Mouse (Mus musculus) neural tube, embryonic 12.5 days (tissue): ENCODE measurements around the gene Eefsec. TPM values are rescaled to one million over a fixed set of nuclear protein-coding genes. Genes with fewer than 3 reads are reported as not detected.

Source experiments
- ATAC-seq: fragments of 200-750 bp; cut with Nextera tagmentation; 2 replicates; pipeline ENCODE4 v1.8.0; 2017; ENCODE audit warnings: low read depth, mild to moderate bottlenecking, moderate TSS enrichment, moderate library complexity; ENCODE audit not compliant: low FRiP score
- H3K27ac ChIP-seq: fragments of 300-500 bp; sonication (generic); 2 replicates; pipeline ENCODE4 v1.5.1; 2016
- H3K27me3 ChIP-seq: fragments of 300-500 bp; sonication (generic); replicated peaks from 2 replicates; pipeline ENCODE4 v1.6.1; 2016; ENCODE audit warnings: mild to moderate bottlenecking
- H3K36me3 ChIP-seq: fragments of 300-500 bp; sonication (generic); 2 replicates; pipeline ENCODE4 v1.6.1; 2016; ENCODE audit warnings: mild to moderate bottlenecking
- H3K4me1 ChIP-seq: fragments of 300-500 bp; sonication (generic); 2 replicates; pipeline ENCODE4 v1.6.1; 2016
- H3K4me2 ChIP-seq: fragments of 300-500 bp; sonication (generic); replicated peaks from 2 replicates; pipeline ENCODE4 v1.6.1; 2016; ENCODE audit warnings: mild to moderate bottlenecking
- H3K4me3 ChIP-seq: fragments of 300-500 bp; sonication (generic); 2 replicates; pipeline ENCODE4 v1.5.1; 2016
- H3K9ac ChIP-seq: fragments of 300-500 bp; sonication (generic); 2 replicates; pipeline ENCODE4 v1.6.1; 2016; ENCODE audit warnings: mild to moderate bottlenecking
- H3K9me3 ChIP-seq: fragments of 300-500 bp; sonication (generic); 2 replicates; pipeline ENCODE4 v1.6.1; 2016; ENCODE audit warnings: mild to moderate bottlenecking
- WGBS: fragments of 180-500 bp; shearing (Covaris S2); methylation state at CpG from one replicate; pipeline ENCODE4 v1.1.7; 2016; 5-methylcytosine and 5-hydroxymethylcytosine counted together
- polyA plus RNA-seq: library from polyadenylated mRNA; unstranded; fragments of >200 nt; fragmentation: Nextera tagmentation; extraction: Ambion mirVana; gene quantifications from 2 replicates; pipeline ENCODE4 v1.2.1, GENCODE M21; 2016

The Eefsec gene
- polyA plus RNA-seq, 1 experiment from 2014 or later, result 29.2 TPM

- 64% methylated on average over 2 of the region's 2 CpGs for WGBS
- Histone ChIP-seq H3K27ac (no peak overlapping the region), H3K4me2 (no peak overlapping the region)
Observed at GRCm38 (mm10) chr6:88454545-88454944, 8.2 kb upstream of the Eefsec start.

GRCm38 (mm10) chr6:88447454-88447853, 1.1 kb upstream of the Eefsec start:
- Histone ChIP-seq H3K27ac (no peak overlapping the region), H3K4me3 (no peak overlapping the region), H3K27me3 (no peaks in the 10 kb centered on the region), H3K36me3 (no peaks in the 10 kb centered on the region), H3K9me3 (no peaks in the 10 kb centered on the region), H3K4me1 (peaks cover 4% of the 10 kb centered on the region), H3K4me2 (peak overlapping the region; percentile 20; the same call in 1 of the 2 replicates), H3K9ac (no peak overlapping the region)
- no peak for ATAC-seq
- WGBS, result 15% methylated on average over 4 of the region's 4 CpGs

More at GRCm38 (mm10) chr6:88454545-88454944, 8.2 kb upstream of the Eefsec start:
- ATAC-seq, result no peak
- Histone ChIP-seq H3K9me3 (no peaks in the 10 kb centered on the region), H3K4me3 (no peak overlapping the region), H3K4me1 (no peaks in the 10 kb centered on the region), H3K36me3 (no peaks in the 10 kb centered on the region), H3K27me3 (no peaks in the 10 kb centered on the region), H3K9ac (no peak overlapping the region)

- Histone ChIP-seq H3K36me3 (no peaks in the 10 kb centered on the region), H3K4me3 (peak overlapping the region; percentile 81), H3K9me3 (no peaks in the 10 kb centered on the region), H3K27ac (no peak overlapping the region), H3K9ac (peak overlapping the region; percentile 87), H3K4me1 (peaks cover 4% of the 10 kb centered on the region), H3K27me3 (no peaks in the 10 kb centered on the region), H3K4me2 (peak overlapping the region; percentile 81)
- ATAC-seq, result no peak
- WGBS, result 10% methylated on average over 5 of the region's 5 CpGs
Observed at GRCm38 (mm10) chr6:88445661-88446060, 678 bp downstream of the Eefsec start.

- no peak overlapping the region for H3K27ac ChIP-seq
- H3K9ac ChIP-seq, result no peak overlapping the region
- no peak overlapping the region for H3K4me2 ChIP-seq
- no peaks in the 10 kb centered on the region for H3K36me3 ChIP-seq
- no peak overlapping the region for H3K4me3 ChIP-seq
- ATAC-seq, result no peak
- no peaks in the 10 kb centered on the region for H3K9me3 ChIP-seq
- peaks cover 4% of the 10 kb centered on the region for H3K4me1 ChIP-seq
- 88% methylated on average over 7 of the region's 7 CpGs for WGBS
- no peaks in the 10 kb centered on the region for H3K27me3 ChIP-seq
Observed at GRCm38 (mm10) chr6:88444076-88444750, 2.1 kb downstream of the Eefsec start.

- no peaks in the 10 kb centered on the region for H3K36me3 ChIP-seq
- peaks cover 4% of the 10 kb centered on the region for H3K4me1 ChIP-seq
- no peak overlapping the region for H3K4me3 ChIP-seq
- H3K4me2 ChIP-seq, result no peak overlapping the region
- no peak for ATAC-seq
- H3K27me3 ChIP-seq, result no peaks in the 10 kb centered on the region
- no peaks in the 10 kb centered on the region for H3K9me3 ChIP-seq
- no peak overlapping the region for H3K27ac ChIP-seq
- 89% methylated on average over 3 of the region's 3 CpGs for WGBS
- no peak overlapping the region for H3K9ac ChIP-seq
Observed at GRCm38 (mm10) chr6:88443446-88443845, 2.9 kb downstream of the Eefsec start.

GRCm38 (mm10) chr6:88442551-88442950, 3.8 kb downstream of the Eefsec start:
- Histone ChIP-seq H3K4me3 (no peak overlapping the region), H3K36me3 (no peaks in the 10 kb centered on the region), H3K4me1 (peaks cover 4% of the 10 kb centered on the region), H3K9ac (no peak overlapping the region), H3K27ac (no peak overlapping the region), H3K9me3 (no peaks in the 10 kb centered on the region), H3K27me3 (no peaks in the 10 kb centered on the region), H3K4me2 (no peak overlapping the region)
- no peak for ATAC-seq
- 72% methylated on average over 3 of the region's 3 CpGs for WGBS

- H3K27ac ChIP-seq, result no peak overlapping the region
- no peaks in the 10 kb centered on the region; the same call in 1 of the 2 replicates for H3K4me1 ChIP-seq
- 86% methylated on average over 4 of the region's 4 CpGs for WGBS
- no peak overlapping the region for H3K4me2 ChIP-seq
- no peak overlapping the region for H3K4me3 ChIP-seq
- H3K27me3 ChIP-seq, result no peaks in the 10 kb centered on the region
- H3K9me3 ChIP-seq, result no peaks in the 10 kb centered on the region
- no peak overlapping the region for H3K9ac ChIP-seq
- ATAC-seq, result no peak
- no peaks in the 10 kb centered on the region for H3K36me3 ChIP-seq
Observed at GRCm38 (mm10) chr6:88439056-88439455, 7.3 kb downstream of the Eefsec start.

- no peak for ATAC-seq
- Histone ChIP-seq H3K27me3 (no peaks in the 10 kb centered on the region), H3K4me3 (no peak overlapping the region), H3K4me2 (no peak overlapping the region), H3K9me3 (no peaks in the 10 kb centered on the region), H3K36me3 (no peaks in the 10 kb centered on the region), H3K27ac (no peak overlapping the region), H3K9ac (no peak overlapping the region), H3K4me1 (peaks cover 2% of the 10 kb centered on the region; the same call in 1 of the 2 replicates)
- WGBS, result 92% methylated on average over 7 of the region's 7 CpGs
Observed at GRCm38 (mm10) chr6:88435609-88436008, 10.7 kb downstream of the Eefsec start.

GRCm38 (mm10) chr6:88431202-88431601, 15.1 kb downstream of the Eefsec start:
- 39% methylated on average over 4 of the region's 4 CpGs for WGBS
- Histone ChIP-seq H3K9me3 (no peaks in the 10 kb centered on the region), H3K4me1 (peaks cover 2% of the 10 kb centered on the region; the same call in 1 of the 2 replicates), H3K27me3 (no peaks in the 10 kb centered on the region), H3K27ac (no peak overlapping the region), H3K4me2 (no peak overlapping the region), H3K9ac (no peak overlapping the region), H3K36me3 (no peaks in the 10 kb centered on the region), H3K4me3 (no peak overlapping the region)
- no peak for ATAC-seq

GRCm38 (mm10) chr6:88416130-88416758, 30.1 kb downstream of the Eefsec start:
- H3K4me3 ChIP-seq, result no peak overlapping the region
- H3K36me3 ChIP-seq, result no peaks in the 10 kb centered on the region
- H3K9ac ChIP-seq, result no peak overlapping the region
- no peak overlapping the region for H3K27ac ChIP-seq
- H3K4me1 ChIP-seq, result peaks cover 9% of the 10 kb centered on the region
- no peak for ATAC-seq
- no peak overlapping the region for H3K4me2 ChIP-seq
- H3K9me3 ChIP-seq, result no peaks in the 10 kb centered on the region
- WGBS, result 57% methylated on average over 7 of the region's 7 CpGs
- H3K27me3 ChIP-seq, result no peaks in the 10 kb centered on the region

GRCm38 (mm10) chr6:88412604-88413003, 33.7 kb downstream of the Eefsec start:
- H3K36me3 ChIP-seq, result no peaks in the 10 kb centered on the region
- no peak overlapping the region for H3K4me3 ChIP-seq
- WGBS, result 70% methylated on average over 2 of the region's 2 CpGs
- no peak overlapping the region for H3K4me2 ChIP-seq
- no peak overlapping the region for H3K27ac ChIP-seq
- no peaks in the 10 kb centered on the region for H3K9me3 ChIP-seq
- no peak overlapping the region for H3K9ac ChIP-seq
- H3K27me3 ChIP-seq, result no peaks in the 10 kb centered on the region
- ATAC-seq, result no peak
- H3K4me1 ChIP-seq, result peaks cover 19% of the 10 kb centered on the region

- Histone ChIP-seq H3K4me3 (no peak overlapping the region), H3K9ac (no peak overlapping the region), H3K27ac (no peak overlapping the region), H3K4me2 (no peak overlapping the region), H3K4me1 (peaks cover 10% of the 10 kb centered on the region; the same call in 1 of the 2 replicates), H3K36me3 (no peaks in the 10 kb centered on the region), H3K27me3 (no peaks in the 10 kb centered on the region), H3K9me3 (no peaks in the 10 kb centered on the region)
- ATAC-seq, result no peak
- WGBS, result 11% methylated on average over 5 of the region's 5 CpGs
Observed at GRCm38 (mm10) chr6:88409492-88409891, 36.8 kb downstream of the Eefsec start.

- H3K4me2 ChIP-seq, result no peak overlapping the region
- no peak overlapping the region for H3K27ac ChIP-seq
- H3K9ac ChIP-seq, result no peak overlapping the region
- no peaks in the 10 kb centered on the region for H3K36me3 ChIP-seq
- H3K4me3 ChIP-seq, result no peak overlapping the region
- no peak for ATAC-seq
- H3K27me3 ChIP-seq, result no peaks in the 10 kb centered on the region
- WGBS, result 86% methylated on average over 6 of the region's 6 CpGs
- H3K4me1 ChIP-seq, result no peaks in the 10 kb centered on the region
- no peaks in the 10 kb centered on the region for H3K9me3 ChIP-seq
Observed at GRCm38 (mm10) chr6:88400451-88400850, 45.9 kb downstream of the Eefsec start.
